Mouse (Mus musculus) T-helper 2 cell (primary cell): ENCODE measurements around the gene Pan2.
"Not testable (repeated sequence)": the region's sequence is repeated elsewhere in the genome, so short reads cannot be mapped to it uniquely, and the experiment has no call there.

ENCODE experiments used
- in situ Hi-C: fragments of 300-600 bp; cut with MboI, MseI; formaldehyde crosslinking; loops from one replicate; pipeline ENCODE4 v1.15.1; 2025; ENCODE audit warnings: high pct_unique_total_duplicates

Gene Pan2

GRCm38 (mm10) chr10:128303126-128304021 lies at the start of gene Pan2:
Gene Pan2 (plus strand): TSS chr10:128303335.
- in situ Hi-C loops: no loop called here

- in situ Hi-C loops: no loop called here
Observed at GRCm38 (mm10) chr10:128253677-128254255, 49.4 kb upstream of the Pan2 start, which contains the start of gene Apon. Gene Apon (plus strand): TSS chr10:128254096.

GRCm38 (mm10) chr10:128255925-128256324 lies 47.2 kb upstream of the Pan2 start:
- in situ Hi-C loops: no loop called here

GRCm38 (mm10) chr10:128256328-128256727 lies 46.8 kb upstream of the Pan2 start:
- in situ Hi-C loops: no loop called here

DNA sequence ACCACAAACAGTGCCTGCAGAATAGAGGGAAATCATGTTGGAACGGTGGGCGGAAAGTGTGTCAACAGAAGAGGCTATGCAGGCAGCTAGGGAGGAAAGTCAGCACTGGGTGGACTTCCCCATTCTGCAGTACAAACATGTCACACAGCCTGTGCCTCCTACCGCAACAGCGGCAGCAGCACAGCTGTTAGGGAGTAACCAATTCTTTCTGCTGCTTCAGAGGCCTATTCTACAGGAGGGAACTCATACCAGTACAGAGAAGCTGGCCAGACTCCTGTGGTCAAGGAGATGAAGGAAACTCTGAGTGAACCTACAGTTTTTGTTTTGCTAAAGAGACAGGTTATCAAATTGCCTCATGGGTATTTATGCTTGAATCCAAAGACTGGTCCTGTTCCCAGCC lies 44.2 kb upstream of the Pan2 start:
- in situ Hi-C loops: no loop called here

DNA sequence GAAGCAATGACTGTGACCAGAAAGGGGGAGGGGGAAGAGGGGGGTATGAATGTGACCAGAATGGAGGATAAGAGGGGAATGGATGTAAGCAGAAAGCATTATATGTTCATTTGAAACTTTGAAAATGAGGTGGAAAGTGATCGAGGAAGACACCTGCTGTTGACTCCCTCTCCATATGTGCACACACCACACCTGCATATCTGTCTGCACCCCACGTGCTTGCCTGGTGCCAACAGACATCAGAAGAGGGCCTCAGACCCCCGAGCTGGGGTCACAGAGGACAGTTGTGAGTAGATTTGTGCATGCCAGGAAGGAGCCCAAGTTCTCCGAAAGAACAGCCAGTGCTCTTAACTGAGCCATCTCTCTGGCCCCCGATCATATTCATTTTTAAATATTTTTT lies 43.2 kb upstream of the Pan2 start:
- in situ Hi-C loops: no loop called here

GRCm38 (mm10) chr10:128260376-128260775 lies 42.8 kb upstream of the Pan2 start:
- in situ Hi-C loops: not testable (repeated sequence)

DNA sequence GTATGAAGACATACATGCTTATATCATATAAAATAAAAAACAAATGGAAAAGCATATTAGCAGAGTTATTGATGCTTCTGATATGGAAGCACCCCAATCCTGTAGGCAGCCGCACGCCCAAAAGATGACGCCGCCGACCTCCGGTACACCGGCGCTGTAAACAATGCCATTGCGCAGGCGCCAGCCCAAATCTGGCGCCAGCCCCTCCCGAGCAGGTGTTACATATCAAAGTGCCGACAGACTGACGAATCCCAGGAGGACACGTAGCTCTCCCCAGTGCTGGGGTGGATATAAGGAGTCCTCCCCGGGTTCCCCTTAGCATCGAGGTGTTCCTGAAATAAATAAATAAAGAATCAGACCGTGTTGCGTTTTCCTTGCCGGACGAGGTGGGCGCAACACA lies 40.8 kb upstream of the Pan2 start:
- in situ Hi-C loops: no loop called here

- in situ Hi-C loops: no loop called here
Observed at GRCm38 (mm10) chr10:128263393-128264310, 39.5 kb upstream of the Pan2 start.

DNA sequence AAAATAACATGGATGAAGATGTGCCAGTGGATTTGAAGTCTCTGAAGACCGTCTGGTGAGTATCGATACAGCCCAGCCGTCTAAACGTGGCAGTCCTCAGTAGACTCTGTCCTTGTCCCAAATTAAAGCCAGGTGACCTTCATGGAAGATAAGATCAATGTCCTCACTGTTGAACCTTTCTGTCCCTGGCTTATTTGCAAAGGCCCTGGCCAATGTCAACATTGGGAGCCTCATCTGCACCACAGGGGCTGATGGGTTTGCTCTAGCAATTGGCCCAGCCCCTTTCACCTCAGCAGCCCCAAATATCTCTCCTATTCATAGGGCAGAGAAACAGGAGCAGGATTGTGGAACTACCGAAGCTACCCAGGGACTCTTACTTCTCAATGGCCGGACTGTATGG lies 34.8 kb upstream of the Pan2 start, which contains the start of gene Apof:
Gene Apof (plus strand): TSS at position 301 of the 400 bp plus-strand sequence.
- in situ Hi-C loops: no loop called here

- in situ Hi-C loops: no loop called here
Observed at GRCm38 (mm10) chr10:128269206-128269910, 33.8 kb upstream of the Pan2 start.

GRCm38 (mm10) chr10:128270287-128270841 lies 32.8 kb upstream of the Pan2 start, which contains the start of gene Stat2:
Gene Stat2 (plus strand): TSS chr10:128270559.
- in situ Hi-C loops: no loop called here

GRCm38 (mm10) chr10:128270866-128271265 lies 32.3 kb upstream of the Pan2 start:
- in situ Hi-C loops: no loop called here

DNA sequence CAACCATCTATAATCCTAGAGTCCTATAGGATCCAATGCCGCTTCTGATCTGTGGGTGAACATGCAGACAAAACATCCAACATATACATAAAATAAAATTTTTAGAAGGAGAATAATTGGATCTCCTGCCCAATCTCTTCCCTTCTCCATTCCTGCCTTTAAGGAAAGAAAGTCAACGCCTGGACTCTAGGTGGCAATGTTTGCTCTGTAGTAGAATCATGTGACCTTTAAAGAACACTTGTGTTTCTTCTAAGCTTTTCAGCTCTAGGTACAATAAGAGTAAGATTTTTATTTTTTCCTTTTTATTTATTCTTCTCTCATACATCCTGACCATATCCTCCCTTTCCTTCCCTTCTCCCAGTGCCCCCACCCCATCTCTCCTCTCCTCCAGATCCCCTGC lies 31.3 kb upstream of the Pan2 start:
- in situ Hi-C loops: no loop called here

DNA sequence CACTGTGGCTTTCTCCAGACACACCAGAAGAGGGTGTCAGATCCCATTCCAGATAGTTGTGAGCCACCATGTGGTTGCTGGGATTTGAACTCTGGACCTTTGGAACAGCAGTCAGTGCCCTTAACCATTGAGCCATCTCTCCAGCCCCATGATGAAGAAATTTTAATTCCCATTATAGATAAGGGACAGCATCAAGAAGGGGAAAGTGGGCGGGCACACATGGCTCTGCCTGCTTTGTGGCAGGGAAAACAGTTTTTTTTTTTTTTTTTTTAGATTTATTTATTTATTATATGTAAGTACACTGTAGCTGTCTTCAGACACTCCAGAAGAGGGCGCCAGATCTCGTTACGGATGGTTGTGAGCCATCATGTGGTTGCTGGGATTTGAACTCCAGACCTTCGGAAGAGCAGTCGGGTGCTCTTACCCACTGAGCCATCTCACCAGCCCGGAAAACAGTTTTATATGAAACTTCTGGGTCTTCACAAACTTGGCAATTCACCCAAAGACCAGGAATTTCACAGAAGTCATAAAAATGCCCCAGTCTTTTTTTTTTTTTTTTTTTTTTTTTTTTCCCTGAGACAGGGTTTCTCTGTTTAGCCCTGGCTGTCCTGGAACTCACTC lies 30.2 kb upstream of the Pan2 start:
- in situ Hi-C loops: not testable (repeated sequence)

DNA sequence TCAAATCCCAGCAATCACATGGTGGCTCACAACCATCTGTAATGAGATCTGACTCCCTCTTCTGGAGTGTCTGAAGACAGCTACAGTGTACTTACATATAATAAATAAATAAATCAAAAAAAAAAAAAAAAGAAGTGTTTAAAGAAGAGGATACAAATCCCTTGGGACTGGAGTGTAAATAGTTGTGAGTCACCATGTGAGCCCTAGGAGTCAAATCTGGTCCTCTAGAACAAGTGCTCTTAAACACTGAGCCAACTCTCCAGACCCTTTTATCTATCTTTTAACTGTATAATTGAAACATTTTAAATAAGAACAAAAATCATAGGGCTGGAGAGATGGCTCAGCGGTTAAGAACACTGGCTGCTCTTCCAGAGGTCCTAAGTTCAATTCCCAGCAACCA lies 27.8 kb upstream of the Pan2 start:
- in situ Hi-C loops: not testable (repeated sequence)

DNA sequence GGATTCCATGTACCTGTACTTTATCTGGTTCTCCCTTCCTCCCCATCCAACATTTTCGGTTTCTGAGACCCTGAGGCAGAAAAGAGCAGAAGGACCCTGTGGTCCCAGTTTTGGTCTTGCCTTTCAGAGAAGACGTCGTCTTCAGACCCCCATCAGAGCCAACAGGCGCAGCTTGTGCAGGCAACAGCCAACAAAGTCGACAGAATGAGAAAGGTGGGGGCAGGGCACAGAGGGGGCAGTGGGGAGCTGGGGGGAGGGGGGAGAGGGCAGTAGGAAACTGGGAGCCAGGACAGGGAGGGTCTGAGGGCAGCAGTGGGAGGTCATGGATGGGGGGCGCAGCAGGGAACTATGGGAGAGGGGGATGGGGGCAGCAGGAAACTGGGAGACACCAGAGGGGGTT lies 25.0 kb upstream of the Pan2 start:
- in situ Hi-C loops: no loop called here

DNA sequence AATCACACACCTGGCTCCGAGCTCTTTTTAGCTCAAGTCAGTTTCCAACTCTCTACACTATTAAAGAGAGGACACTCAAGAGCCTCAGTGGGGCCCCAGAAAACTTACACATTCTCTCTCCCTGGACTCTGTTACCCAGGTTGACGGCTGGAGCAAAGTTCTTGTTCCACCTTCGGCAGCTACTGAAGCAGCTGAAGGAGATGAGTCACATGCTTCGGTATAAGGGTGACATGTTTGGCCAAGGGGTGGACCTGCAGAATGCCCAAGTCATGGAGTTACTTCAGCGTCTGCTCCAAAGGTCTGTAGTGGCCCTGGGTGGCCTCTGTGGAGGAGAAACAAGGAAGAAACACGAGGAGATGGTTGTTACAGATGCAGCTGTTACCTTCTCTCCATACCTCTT lies 22.2 kb upstream of the Pan2 start:
- in situ Hi-C loops: no loop called here

- in situ Hi-C loops: no loop called here
Observed at GRCm38 (mm10) chr10:128281682-128282081, 21.5 kb upstream of the Pan2 start.

DNA sequence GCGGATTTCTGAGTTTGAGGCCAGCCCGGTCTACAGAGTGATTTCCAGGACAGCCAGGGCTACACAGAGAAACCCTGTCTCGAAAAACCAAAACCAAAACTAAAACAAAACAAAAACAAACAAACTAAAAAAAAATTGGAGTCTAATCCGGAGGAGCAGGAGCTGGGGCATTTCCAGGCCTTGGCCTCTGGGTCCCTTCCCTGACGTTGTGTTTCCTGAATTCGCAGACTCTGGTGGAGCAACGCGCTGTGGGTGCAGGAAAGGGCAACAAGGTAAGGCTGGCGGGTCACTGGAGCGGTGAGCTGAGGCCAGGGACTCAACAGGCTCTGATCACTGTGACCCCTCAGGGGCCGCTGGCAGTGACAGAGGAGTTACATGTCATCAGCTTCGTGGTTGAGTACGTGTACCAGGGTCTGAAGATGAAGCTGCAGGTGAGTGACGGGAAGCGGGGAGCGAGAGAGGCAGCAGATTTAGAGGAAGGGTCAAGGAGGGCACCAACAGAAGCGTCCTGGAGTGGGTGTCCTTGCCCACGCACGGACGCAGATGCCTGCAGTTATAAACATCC lies 20.2 kb upstream of the Pan2 start:
- in situ Hi-C loops: no loop called here
